Mouse (Mus musculus): ENCODE results near the gene Taf1d.

Gene Taf1d

DNA sequence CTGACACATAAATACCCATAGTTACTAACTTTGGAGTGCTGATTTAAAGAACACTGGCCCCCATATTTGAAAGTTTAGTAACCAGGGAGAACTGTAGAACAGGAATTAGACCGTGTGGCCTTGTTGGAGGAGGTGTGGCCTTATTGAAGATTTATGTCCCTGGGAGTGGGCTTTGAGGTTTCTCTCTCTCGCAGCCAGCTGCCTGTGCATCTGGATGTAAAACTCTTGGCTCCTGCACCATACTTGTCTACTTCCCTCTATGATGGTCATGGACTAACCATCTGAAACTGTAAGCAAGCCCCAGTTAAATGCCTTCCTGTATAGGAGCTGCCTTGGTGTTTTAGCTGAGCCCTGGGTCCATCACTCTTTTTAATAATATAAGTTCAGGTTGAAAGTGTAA, 7.6 kb upstream of the Taf1d start:
- TF ChIP-seq GATA4 (IDR thresholded peaks at IDR 0.05; ENCODE audit: insufficient replicate concordance, low read length): no peak

DNA sequence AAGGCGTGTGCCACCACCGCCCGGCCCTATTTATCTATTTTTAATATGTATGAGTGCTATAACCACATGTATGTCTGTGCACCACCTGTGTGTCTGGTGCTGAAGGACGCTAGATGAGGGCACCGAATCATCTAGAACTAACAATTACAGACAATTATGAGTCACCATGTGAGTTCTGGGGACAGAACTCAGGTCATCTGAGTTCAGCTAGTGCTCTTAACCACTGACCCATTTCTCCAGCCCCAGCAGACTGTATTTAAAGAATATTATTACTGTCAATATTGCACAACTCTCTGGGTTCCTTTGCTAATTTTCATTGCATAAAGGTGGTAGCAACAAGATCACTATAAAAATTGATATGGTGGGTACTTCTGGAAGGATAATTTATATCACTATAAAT, 6.0 kb upstream of the Taf1d start:
- no peak for TF ChIP-seq GATA4 (IDR thresholded peaks at IDR 0.05; ENCODE audit: insufficient replicate concordance, low read length)

DNA sequence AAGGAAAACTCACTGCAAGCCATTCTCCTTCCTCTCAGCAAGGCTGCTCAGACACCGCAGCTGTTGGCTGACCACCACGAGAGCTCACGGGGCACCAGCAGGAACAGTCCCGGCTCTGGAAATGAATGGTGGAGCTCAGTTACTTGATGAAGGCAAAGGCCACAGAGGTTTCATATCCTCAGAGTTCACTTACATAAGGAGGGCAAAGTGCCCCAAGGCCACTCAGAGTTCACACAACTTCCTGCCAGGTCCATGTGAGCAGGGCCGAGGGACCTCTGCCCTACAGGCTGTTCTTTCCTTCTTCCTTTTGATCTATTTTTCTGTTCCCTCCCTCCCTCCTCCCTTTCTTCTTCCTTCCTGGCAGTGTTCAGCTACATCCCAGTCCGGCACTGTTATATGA, 4.6 kb upstream of the Taf1d start:
- TF ChIP-seq GATA4 (IDR thresholded peaks at IDR 0.05; ENCODE audit: insufficient replicate concordance, low read length): no peak; the same call in 1 of the 2 replicates

DNA sequence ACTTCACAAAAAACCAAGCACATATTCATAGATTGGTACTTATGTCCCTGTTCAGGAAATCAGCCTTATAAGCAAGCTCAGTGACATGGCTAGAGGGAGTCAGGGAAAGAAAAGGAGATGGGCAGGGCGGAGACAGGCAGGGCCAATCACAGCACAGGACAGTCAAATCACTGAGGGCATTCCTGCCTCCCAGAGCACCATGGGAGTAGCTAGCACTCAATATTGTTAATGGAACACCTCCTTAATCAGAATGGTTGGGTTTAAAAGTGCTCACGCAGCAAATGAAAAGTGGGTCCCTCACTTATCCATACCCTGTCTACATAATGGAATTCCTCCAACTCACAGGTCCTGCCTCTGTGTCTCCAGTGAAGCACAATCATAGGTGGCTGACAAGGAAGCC, 3.1 kb upstream of the Taf1d start:
- TF ChIP-seq GATA4 (IDR thresholded peaks at IDR 0.05; ENCODE audit: insufficient replicate concordance, low read length): no peak

DNA sequence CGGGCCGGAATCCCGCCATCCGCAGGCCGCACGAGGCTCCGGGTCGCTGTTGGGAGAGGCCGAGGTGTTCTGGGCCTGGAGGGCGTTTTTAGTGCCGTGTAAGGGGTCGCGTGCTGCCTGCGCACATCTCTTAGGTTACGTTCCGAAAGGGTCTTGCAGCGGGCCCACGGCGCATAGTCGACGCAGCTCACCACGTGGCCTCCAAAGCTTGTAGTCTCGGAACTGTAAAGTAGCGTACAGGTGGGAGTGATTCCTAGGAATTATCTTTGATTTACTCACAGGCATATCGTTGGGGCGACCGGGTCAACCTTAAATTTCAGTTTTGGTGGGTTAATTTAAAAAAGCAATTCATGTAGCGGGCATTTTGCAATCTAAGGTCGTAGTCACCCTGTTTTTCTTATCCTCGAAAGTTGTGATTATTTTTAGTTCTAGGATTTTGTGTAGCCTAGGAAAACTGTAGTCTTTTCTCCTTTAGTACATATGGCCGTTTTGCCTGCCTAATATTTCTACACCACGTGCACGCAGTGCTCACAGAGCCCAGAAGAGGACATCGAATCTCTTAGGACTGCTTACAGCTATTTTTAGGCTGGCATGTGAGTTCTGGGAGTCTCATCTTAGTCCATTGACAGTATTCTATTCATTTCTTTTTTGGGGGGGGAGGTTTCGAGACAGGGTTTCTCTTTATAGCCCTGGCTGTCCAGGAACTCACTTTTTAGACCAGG, 545 bp downstream of the Taf1d start, which contains the start of gene 4931406C07Rik:
Gene 4931406C07Rik (minus strand): TSS at position 51 of the 722 bp plus-strand sequence.
- TF ChIP-seq GATA4 (IDR thresholded peaks at IDR 0.05; ENCODE audit: insufficient replicate concordance, low read length): no peak

DNA sequence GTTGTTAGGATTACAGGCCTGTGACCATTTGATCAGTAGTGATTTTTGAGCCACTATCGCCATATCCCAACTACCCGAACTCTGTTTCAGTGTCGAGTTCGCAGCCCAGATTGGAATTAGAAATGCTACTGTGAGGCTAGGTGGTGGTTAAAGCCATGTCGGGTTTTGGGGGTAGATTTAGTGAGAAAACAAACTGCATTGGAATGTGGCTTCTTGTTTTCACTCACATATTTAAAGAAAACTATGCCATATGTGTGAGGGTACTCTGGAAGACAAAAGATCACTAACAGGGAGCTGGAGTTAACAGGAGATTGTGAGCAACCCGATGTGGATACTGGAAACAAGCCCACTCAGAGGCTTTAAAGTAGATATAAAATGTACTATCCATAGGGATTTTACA, 1.2 kb downstream of the Taf1d start:
- no peak for TF ChIP-seq GATA4 (IDR thresholded peaks at IDR 0.05; ENCODE audit: insufficient replicate concordance, low read length)

DNA sequence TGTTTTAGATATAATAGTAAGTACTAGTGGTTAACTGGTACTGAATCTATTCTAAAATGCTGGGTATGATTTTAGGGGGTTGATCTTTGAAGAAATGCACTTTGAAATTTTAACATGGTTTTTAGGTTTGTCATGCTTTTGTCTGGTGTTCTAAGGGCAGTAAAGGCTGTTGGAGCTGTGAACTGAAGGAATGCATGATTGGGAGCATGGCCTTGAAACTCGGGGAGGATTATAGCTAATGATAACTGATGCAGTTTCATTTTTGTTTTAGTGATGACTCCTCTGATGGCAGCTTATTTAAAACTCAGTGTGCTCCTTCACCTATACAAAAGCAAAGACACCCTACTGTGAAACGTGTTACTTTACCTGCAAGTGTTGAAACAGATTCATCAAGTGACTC, 2.2 kb downstream of the Taf1d start:
- no peak for TF ChIP-seq GATA4 (IDR thresholded peaks at IDR 0.05; ENCODE audit: insufficient replicate concordance, low read length)

DNA sequence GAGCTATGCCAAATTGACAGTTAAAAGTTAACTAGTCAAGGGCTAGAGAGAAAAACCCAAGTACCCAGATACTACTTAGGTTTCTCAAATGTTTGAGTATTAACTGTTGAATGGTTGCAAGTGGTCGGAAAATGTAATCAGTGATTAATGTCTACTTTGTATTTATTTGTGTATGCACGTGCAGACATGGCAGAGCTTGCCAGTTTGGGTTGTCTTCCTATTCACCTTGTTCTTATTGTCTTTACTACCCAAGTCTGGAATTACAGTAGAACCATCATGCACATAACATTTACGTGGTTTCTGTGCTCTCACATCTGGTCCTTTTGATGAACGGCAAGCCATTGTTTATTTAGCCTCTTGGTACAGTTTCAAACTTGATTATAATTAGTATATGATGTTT, 3.4 kb downstream of the Taf1d start:
- TF ChIP-seq GATA4 (IDR thresholded peaks at IDR 0.05; ENCODE audit: insufficient replicate concordance, low read length): no peak

DNA sequence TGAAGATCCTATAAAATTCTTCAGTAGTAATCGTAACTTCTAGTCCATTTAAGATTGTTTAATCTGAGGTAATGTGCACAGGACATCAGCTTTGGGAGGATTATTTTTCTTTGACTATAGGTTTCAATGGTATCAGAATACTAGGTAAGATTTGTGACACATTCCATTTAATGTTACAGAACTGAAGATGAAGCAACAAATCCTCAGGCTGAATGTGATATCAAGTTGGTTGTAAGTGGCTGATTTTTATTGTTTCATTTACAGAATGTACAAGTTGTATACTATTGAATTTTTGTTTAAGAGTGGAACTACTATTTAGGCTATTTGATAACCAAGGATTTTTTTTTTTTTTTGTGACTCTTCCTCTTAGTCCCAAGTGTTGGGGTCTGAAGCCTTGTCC, 4.2 kb downstream of the Taf1d start:
- TF ChIP-seq GATA4 (IDR thresholded peaks at IDR 0.05; ENCODE audit: insufficient replicate concordance, low read length): no peak

DNA sequence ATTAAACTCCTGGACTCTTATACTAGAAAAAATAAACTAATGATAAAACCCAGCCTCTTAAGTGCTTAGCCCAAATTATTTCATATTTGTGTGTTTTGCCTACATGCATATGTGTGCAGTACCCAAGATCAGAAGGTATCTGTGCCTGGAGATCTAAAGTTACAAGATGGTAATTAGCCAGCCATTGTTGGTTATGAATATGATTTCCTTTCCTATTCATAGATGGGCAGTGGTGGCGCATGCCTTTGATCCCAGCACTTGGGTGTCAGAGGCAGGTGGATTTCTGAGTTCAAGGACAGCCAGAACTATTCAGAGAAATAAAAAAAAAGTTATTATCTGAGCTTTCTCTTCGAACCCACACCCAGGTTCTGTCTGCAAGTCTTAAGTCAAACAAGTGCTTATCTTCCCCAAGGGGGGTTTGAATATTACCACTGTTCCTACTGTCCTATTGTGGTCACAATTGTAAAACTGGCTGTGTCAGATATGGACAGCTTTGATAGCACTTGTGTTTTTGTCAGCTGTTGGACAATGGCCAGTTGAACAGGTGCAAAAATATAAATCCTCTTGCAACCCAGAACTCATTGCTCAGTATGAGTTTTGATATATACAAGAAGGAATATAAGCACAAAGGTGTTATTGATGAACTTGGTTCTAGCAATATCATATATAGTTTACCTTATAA, 6.2 kb downstream of the Taf1d start:
- no peak for TF ChIP-seq GATA4 (IDR thresholded peaks at IDR 0.05; ENCODE audit: insufficient replicate concordance, low read length)

DNA sequence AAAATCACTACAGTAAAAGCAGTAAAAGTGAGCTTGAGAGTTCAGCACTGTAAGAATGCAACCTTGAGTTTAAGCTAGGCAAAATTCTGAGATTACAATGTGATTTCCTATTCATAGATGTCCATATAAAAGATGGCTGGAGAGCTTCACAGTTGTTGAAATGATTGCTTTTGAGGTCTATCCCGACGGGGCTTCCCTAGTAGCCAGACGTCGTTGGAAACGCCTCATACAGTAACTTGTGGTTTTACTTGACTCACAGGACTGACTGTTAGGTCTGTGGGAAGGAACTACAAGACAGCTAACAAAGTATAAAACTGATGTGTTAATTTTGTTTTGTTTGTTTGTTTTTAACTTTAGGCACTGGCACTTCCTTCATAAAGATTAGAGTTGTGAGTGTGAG, 7.6 kb downstream of the Taf1d start:
- no peak for TF ChIP-seq GATA4 (IDR thresholded peaks at IDR 0.05; ENCODE audit: insufficient replicate concordance, low read length)

DNA sequence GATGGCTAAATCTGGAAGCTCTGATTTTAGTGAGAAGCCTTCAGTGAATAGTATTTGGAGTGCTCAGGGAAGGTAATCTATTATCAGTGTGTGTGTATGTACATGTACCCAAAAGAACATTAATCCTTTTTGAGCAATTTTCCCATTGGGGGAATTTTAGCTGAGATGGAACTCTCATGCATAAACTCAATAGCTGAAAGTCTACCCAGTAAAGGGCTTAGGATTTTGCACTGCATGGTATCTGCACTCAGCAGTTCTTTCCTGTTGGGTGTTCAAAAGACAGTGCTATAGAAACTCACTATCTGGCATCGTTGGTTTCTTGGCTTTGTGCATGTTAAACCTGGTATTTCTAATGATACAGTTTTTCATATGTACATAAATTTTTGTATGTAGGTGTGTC, 8.6 kb downstream of the Taf1d start:
- no peak for TF ChIP-seq GATA4 (IDR thresholded peaks at IDR 0.05; ENCODE audit: insufficient replicate concordance, low read length)

DNA sequence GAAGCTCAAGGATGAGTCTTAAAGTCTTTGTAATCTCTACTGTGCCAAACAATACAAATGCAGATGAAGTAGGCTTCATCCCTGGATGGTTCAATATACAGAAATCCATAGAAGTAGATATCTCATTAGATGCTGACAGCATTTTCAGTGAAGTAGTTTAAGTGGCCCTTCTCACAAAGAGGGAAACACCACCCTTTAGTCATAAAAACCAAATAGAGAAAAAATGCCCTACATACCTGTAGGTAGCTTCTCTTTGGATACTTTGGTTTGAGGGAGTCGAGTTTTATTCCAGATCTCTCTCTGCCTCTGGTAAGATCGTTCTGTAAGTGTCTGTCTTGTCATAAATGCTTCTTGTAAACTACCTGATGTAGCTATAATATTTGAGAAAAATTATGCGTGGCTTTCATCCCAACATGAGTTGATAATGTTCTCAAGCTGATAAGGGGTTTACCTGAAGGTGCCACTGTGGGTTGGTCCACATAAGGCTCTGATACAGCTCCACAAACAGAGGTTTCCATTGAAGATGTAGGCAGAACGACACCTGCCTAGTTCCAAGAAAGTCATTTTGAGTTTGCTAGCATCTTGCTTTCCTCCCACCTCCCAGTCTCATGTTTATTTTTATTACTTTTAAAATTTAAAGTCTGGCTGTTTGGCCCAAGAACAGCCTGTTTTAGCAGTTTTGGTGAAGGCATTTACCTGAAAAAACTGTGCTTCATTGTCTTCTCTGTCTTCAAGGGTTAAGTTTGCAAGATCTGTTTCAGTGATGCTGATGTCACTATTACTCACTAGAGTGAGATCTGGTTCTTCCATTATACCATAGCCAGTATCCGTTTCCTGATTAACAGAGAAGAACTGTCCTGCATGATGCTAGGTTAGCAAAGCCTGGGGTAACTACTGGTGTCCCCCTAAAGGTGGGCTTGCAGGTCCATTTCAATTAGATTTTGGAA, 11.5 kb downstream of the Taf1d start:
- TF ChIP-seq GATA4 (IDR thresholded peaks at IDR 0.05; ENCODE audit: insufficient replicate concordance, low read length): no peak

DNA sequence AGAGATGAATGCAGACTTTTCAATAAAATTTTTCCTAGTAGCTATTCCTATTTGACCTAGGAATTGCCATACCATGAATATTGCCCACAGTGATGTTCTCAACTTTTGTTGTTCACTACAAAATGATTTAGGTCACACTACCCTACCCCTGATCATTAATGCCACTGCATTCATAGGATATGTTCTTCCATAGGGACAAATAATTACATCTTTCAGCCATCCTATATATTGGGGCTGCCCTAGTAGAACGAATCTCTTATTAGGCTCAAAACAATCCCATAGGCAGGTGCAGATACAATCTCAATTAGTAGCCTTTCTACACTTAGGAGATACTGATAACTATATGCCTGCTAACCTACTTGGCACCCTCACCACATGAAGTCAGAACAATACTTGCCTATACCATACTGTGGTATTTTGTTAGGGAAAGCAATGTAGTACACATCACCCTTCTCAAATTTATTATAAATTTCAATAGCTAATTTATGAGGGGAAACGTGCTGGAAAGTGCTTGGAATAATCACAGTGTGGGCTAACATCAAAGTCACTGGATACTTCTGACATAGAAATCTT, 12.2 kb downstream of the Taf1d start:
- no peak for TF ChIP-seq GATA4 (IDR thresholded peaks at IDR 0.05; ENCODE audit: insufficient replicate concordance, low read length)

DNA sequence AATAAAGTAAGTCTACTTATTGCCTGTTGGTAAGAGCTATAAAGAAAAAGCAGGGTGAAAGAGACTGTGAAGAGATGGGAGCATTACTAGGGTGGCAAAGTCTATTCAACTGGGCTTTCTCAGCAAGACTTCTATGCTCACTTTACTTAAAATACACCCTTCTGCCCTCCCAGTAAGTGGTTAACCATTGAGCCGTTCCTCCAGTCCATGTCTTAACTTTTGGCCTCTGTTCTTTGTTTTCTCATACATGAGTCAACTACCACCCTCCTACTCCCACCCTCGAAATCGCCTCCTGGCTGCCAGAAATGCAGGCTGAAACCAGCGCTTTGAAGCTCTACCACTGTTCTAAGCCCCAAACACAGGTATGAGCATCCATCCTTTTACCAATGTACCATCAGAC, 31.8 kb downstream of the Taf1d start:
- no peak for TF ChIP-seq GATA4 (IDR thresholded peaks at IDR 0.05; ENCODE audit: insufficient replicate concordance, low read length)

All from liver, adult (tissue).